Mouse (Mus musculus) liver, embryonic 14.5 days (tissue): Measurements from ENCODE around the gene Rtn4rl1. TPM values are rescaled to one million over a fixed set of nuclear protein-coding genes. Genes with fewer than 3 reads are reported as not detected.

Experiments
- ATAC-seq: fragments of 200-750 bp; cut with Nextera tagmentation; 2 replicates; pipeline ENCODE4 v1.8.0; 2017; ENCODE audit warnings: moderate number of reproducible peaks, mild to moderate bottlenecking, moderate library complexity; ENCODE audit not compliant: insufficient read depth
- DNase-seq, 3 experiments: peaks; one replicate each; pipeline ENCODE4 v3.0.0-alpha.2; 2012 to 2013; ENCODE audit warnings: low read depth in 3 of 3, low spot score in 3 of 3
- H3K27ac ChIP-seq: fragments of 300-500 bp; sonication (generic); 2 replicates; pipeline ENCODE4 v1.5.1; 2014; ENCODE audit warnings: moderate library complexity, mild to moderate bottlenecking, control low read depth, inconsistent platforms
- H3K27me3 ChIP-seq: fragments of 300-500 bp; sonication (generic); 2 replicates; pipeline ENCODE4 v1.6.1; 2014; ENCODE audit warnings: mild to moderate bottlenecking, low read length, moderate library complexity; ENCODE audit not compliant: control insufficient read depth, insufficient read depth
- H3K36me3 ChIP-seq: fragments of 300-500 bp; sonication (generic); replicated peaks from 2 replicates; pipeline ENCODE4 v1.6.1; 2014; ENCODE audit warnings: low read depth; ENCODE audit not compliant: control insufficient read depth, insufficient read depth
- H3K4me1 ChIP-seq, 2 experiments: fragments of 200-500 bp in 1 of 2; fragments of 300-500 bp in 1 of 2; sonication (generic) in 1 of 2; replicated peaks; 2 replicates each; pipeline ENCODE4 v1.6.1; 2012 to 2014; ENCODE audit warnings: antibody characterized with exemption in 1 of 2, inconsistent platforms in 1 of 2, low read length in 1 of 2; ENCODE audit not compliant: control insufficient read depth in 2 of 2, insufficient read depth in 2 of 2
- H3K4me2 ChIP-seq: fragments of 300-500 bp; sonication (generic); 2 replicates; pipeline ENCODE4 v1.6.1; 2014; ENCODE audit warnings: low read depth, mild to moderate bottlenecking, control low read depth, moderate library complexity
- H3K4me3 ChIP-seq, 2 experiments: fragments of 200-500 bp in 1 of 2; fragments of 300-500 bp in 1 of 2; sonication (generic) in 1 of 2; 2 replicates each; pipeline ENCODE4 v1.5.1; 2012 to 2014; ENCODE audit warnings: low read depth in 2 of 2, low read length in 2 of 2, mild to moderate bottlenecking in 2 of 2, control low read depth in 1 of 2, inconsistent platforms in 1 of 2, moderate library complexity in 1 of 2; ENCODE audit not compliant: insufficient read depth in 1 of 2
- H3K9ac ChIP-seq: fragments of 300-500 bp; sonication (generic); replicated peaks from 2 replicates; pipeline ENCODE4 v1.6.1; 2014; ENCODE audit warnings: mild to moderate bottlenecking, control low read depth, moderate library complexity
- H3K9me3 ChIP-seq: fragments of 300-500 bp; sonication (generic); 2 replicates; pipeline ENCODE4 v1.6.1; 2016; ENCODE audit warnings: low read length, mixed read lengths; ENCODE audit not compliant: control insufficient read depth
- CTCF ChIP-seq: IDR thresholded peaks from 2 replicates; pipeline ENCODE4 v1.5.1; 2016; ENCODE audit warnings: antibody characterized with exemption, low read depth, control low read depth
- EP300 ChIP-seq: IDR thresholded peaks from 2 replicates; pipeline ENCODE4 v1.6.1; 2016; ENCODE audit warnings: antibody characterized with exemption, low read depth
- WGBS: fragments of 180-500 bp; shearing (Covaris S2); extraction: QIAGEN DNeasy Blood & Tissue Kit; methylation state at CpG from one replicate; pipeline ENCODE4 v1.1.7; 2014; ENCODE audit not compliant: insufficient replicate concordance; 5-methylcytosine and 5-hydroxymethylcytosine counted together
- polyA plus RNA-seq, 2 experiments: library from polyadenylated mRNA; depleted of rRNA in 1 of 2; stranded (reverse) in 1 of 2; unstranded in 1 of 2; fragments of >200 nt; fragmentation: Nextera tagmentation in 1 of 2; extraction: Ambion mirVana in 1 of 2; gene quantifications; 2 replicates each; pipeline versions ENCODE4 v1.2.1 to v1.2.3; 2012 to 2014

The Rtn4rl1 gene
- polyA plus RNA-seq, 2 experiments = 0.56 to 0.98 TPM

GRCm38 (mm10) chr11:75189713-75190370 lies 3.7 kb upstream of the Rtn4rl1 start:
- ATAC-seq (peak; percentile 77), DNase-seq (peak in 2 of 3 experiments; percentile 34 to 49)
- H3K36me3 ChIP-seq = no peaks in the 10 kb centered on the region; the same call in 1 of the 2 replicates
- TF ChIP-seq EP300 = no peak
- no peak for TF ChIP-seq CTCF
- H3K4me3 ChIP-seq = peak overlapping the region; percentile 86 to 87
- H3K4me2 ChIP-seq = peak overlapping the region; percentile 98
- peaks cover 27% of the 10 kb centered on the region for H3K27me3 ChIP-seq
- H3K9me3 ChIP-seq = no peaks in the 10 kb centered on the region
- peak overlapping the region; percentile 76 for H3K27ac ChIP-seq
- WGBS = under 1% methylated on average over 22 of the region's 22 CpGs
- H3K4me1 ChIP-seq = peaks cover 7 to 15% of the 10 kb centered on the region in 2 experiments; a peak in 3 of 4 replicates
- peak overlapping the region; percentile 85 for H3K9ac ChIP-seq

DNA sequence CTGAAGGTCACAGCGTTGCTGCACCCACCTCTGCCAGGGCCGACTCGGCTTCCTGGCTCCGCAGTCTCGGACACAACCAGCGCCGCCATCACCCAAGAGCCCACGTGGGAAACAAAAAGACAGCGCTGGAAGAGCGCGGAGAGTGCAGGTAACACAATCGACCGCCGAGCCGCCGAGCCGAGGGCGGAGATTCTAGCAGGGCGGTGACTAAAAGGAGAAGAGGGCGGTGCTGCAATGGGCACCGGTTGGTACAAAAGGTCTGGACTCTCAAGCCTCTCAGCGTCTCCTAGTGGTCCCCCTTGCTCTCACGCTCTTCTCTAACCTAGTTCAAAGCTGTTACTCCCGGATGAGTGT lies 3.2 kb upstream of the Rtn4rl1 start:
- peaks cover 32% of the 10 kb centered on the region for H3K27me3 ChIP-seq
- H3K36me3 ChIP-seq = no peaks in the 10 kb centered on the region; the same call in 1 of the 2 replicates
- H3K9ac ChIP-seq = peak overlapping the region; percentile 85
- peak; percentile 80 for ATAC-seq
- peaks cover 7 to 15% of the 10 kb centered on the region in 2 experiments; a peak in 3 of 4 replicates for H3K4me1 ChIP-seq
- DNase-seq = peak; percentile 72 to 82 (median 73)
- WGBS = under 1% methylated on average over 24 of the region's 24 CpGs
- TF ChIP-seq CTCF (peak; percentile 46), EP300 (no peak)
- H3K4me3 ChIP-seq = peak overlapping the region; percentile 86 to 87
- H3K9me3 ChIP-seq = no peaks in the 10 kb centered on the region
- H3K4me2 ChIP-seq = peak overlapping the region; percentile 98
- peak overlapping the region; percentile 76 for H3K27ac ChIP-seq

DNA sequence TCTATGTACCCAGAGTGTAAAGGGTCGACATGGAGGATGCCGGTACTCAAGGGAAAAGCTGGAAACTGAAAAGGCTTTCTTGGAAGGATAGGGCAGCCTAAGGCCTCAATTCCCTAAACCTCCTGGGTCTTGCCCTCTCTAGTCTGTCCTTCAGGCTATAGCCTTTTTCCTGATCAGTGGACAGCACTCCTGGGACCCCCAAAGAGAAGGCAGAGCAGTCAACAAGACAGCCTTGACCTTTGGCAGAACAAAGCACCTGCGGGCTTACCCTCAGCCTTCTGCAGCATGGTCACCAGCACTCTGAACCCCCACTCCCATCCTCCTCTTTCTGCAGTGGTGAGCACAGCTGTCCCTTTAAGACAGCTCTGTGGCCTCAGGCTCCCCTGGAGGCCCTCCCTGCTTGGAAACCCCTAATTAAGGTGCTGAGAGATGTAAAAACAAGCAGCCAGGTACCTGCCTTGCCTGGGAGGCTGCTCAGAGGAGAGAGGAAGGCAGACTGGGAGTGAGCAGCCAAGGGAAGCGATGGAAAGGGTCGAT lies 2.6 kb upstream of the Rtn4rl1 start, which contains the start of gene Dph1:
Gene Dph1, minus strand, starts transcription at position 337 of the 537 bp plus-strand sequence.
- DNase-seq (no peak), ATAC-seq (no peak)
- Histone ChIP-seq H3K4me1 (peaks cover 7 to 15% of the 10 kb centered on the region in 2 experiments; a peak in 3 of 4 replicates), H3K27ac (peak within 1 kb of the TSS; percentile 76), H3K4me2 (peak within 1 kb of the TSS; percentile 98), H3K36me3 (no peaks in the 10 kb centered on the region), H3K9me3 (no peaks in the 10 kb centered on the region), H3K27me3 (peaks cover 39% of the 10 kb centered on the region), H3K4me3 (peak within 1 kb of the TSS; percentile 86 to 87), H3K9ac (peak within 1 kb of the TSS; percentile 85)
- 55% methylated on average over 5 of the region's 5 CpGs for WGBS
- TF ChIP-seq CTCF (no peak), EP300 (no peak)

GRCm38 (mm10) chr11:75191841-75192240 lies 1.7 kb upstream of the Rtn4rl1 start:
- Histone ChIP-seq H3K4me1 (peaks cover 7 to 15% of the 10 kb centered on the region in 2 experiments; a peak in 3 of 4 replicates), H3K27ac (no peak overlapping the region), H3K9me3 (no peaks in the 10 kb centered on the region), H3K9ac (no peak overlapping the region), H3K36me3 (no peaks in the 10 kb centered on the region), H3K27me3 (peaks cover 47% of the 10 kb centered on the region), H3K4me2 (no peak overlapping the region), H3K4me3 (no peak overlapping the region)
- TF ChIP-seq CTCF (no peak), EP300 (no peak)
- no peak for ATAC-seq
- no peak for DNase-seq
- WGBS = 55% methylated on average over 6 of the region's 6 CpGs
